Mouse (Mus musculus): ENCODE results near the gene Lif. TPM values are rescaled to one million over a fixed set of nuclear protein-coding genes. Genes with fewer than 3 reads are reported as not detected.

Lif gene
- total and polyA plus RNA-seq, 2 experiments from 2014 or later: 0.05 TPM; not detected in 1

DNA sequence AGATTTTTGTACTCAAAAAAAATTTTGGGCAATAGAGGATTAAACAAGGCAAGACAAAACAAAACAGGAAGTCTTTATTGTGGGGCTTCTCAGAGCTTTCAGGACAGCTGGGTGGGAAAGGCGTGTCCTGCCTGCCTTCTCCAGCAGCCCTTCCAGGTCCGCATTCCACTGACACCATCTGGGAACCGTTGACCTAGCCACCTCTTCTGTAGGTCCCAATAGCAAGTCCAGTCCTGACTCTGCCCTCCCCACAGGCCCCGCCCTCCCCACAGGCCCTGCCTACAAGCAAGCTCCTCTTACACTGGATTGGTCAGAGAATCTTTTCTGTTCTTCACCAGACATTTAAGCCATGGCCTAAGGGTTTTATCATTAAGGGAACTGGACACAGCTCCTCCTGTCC, 26.3 kb downstream of the Lif start:
- no peak for DNase-seq (ENCODE audit: low spot score)
- H3K27me3 ChIP-seq (ENCODE audit: insufficient read depth, low read length): no peaks in the 10 kb centered on the region
- H3K36me3 ChIP-seq (ENCODE audit: insufficient read depth, low read length): no peaks in the 10 kb centered on the region
- 48% methylated on average over 4 of the region's 4 CpGs for WGBS
- ATAC-seq (ENCODE audit: low FRiP score): no peak
- TF ChIP-seq CTCF (IDR thresholded peaks at IDR 0.05): no peak
- no peak overlapping the region for H3K9ac ChIP-seq (replicated peaks; ENCODE audit: low read length, poor library complexity, severe bottlenecking)
- no peak overlapping the region for H3K4me2 ChIP-seq (ENCODE audit: low read depth, low read length, poor library complexity, severe bottlenecking)
- no peaks in the 10 kb centered on the region for H3K9me3 ChIP-seq (ENCODE audit: low read length)
- no peak overlapping the region for H3K27ac ChIP-seq (ENCODE audit: low read depth, low read length)
- H3K4me1 ChIP-seq (ENCODE audit: insufficient read depth, low read length): no peaks in the 10 kb centered on the region
- H3K4me3 ChIP-seq (ENCODE audit: low read depth, low read length): no peak overlapping the region

GRCm38 (mm10) chr11:4289280-4289679, 31.9 kb downstream of the Lif start:
- no peak overlapping the region for H3K4me3 ChIP-seq (ENCODE audit: low read depth, low read length)
- WGBS: 68% methylated on average over 3 of the region's 3 CpGs
- H3K4me2 ChIP-seq (ENCODE audit: low read depth, low read length, poor library complexity, severe bottlenecking): no peak overlapping the region
- no peaks in the 10 kb centered on the region for H3K4me1 ChIP-seq (ENCODE audit: insufficient read depth, low read length)
- no peak for TF ChIP-seq CTCF (IDR thresholded peaks at IDR 0.05)
- DNase-seq (ENCODE audit: low spot score) (no peak), ATAC-seq (ENCODE audit: low FRiP score) (no peak)
- H3K9ac ChIP-seq (replicated peaks; ENCODE audit: low read length, poor library complexity, severe bottlenecking): no peak overlapping the region
- no peaks in the 10 kb centered on the region for H3K36me3 ChIP-seq (ENCODE audit: insufficient read depth, low read length)
- H3K27ac ChIP-seq (ENCODE audit: low read depth, low read length): no peak overlapping the region
- no peaks in the 10 kb centered on the region for H3K9me3 ChIP-seq (ENCODE audit: low read length)
- no peaks in the 10 kb centered on the region for H3K27me3 ChIP-seq (ENCODE audit: insufficient read depth, low read length)

- 68% methylated on average over 6 of the region's 6 CpGs for WGBS
Measured at GRCm38 (mm10) chr11:4291639-4292038, 34.3 kb downstream of the Lif start.

GRCm38 (mm10) chr11:4292224-4292887, 35.0 kb downstream of the Lif start:
- Histone ChIP-seq H3K4me3 (ENCODE audit: low read depth, low read length) (no peak overlapping the region), H3K27ac (ENCODE audit: low read depth, low read length) (0 out of 2 replicates have a peak overlapping the region, but pooled peaks have one; percentile 12), H3K4me1 (ENCODE audit: insufficient read depth, low read length) (no peaks in the 10 kb centered on the region), H3K9me3 (ENCODE audit: low read length) (no peaks in the 10 kb centered on the region), H3K36me3 (ENCODE audit: insufficient read depth, low read length) (no peaks in the 10 kb centered on the region), H3K4me2 (ENCODE audit: low read depth, low read length, poor library complexity, severe bottlenecking) (no peak overlapping the region), H3K9ac (replicated peaks; ENCODE audit: low read length, poor library complexity, severe bottlenecking) (no peak overlapping the region), H3K27me3 (ENCODE audit: insufficient read depth, low read length) (no peaks in the 10 kb centered on the region)
- ATAC-seq (ENCODE audit: low FRiP score) (no peak), DNase-seq (ENCODE audit: low spot score) (no peak)
- 62% methylated on average over 8 of the region's 8 CpGs for WGBS
- no peak for TF ChIP-seq CTCF (IDR thresholded peaks at IDR 0.05)

More at GRCm38 (mm10) chr11:4291639-4292038, 34.3 kb downstream of the Lif start:
- ATAC-seq (ENCODE audit: low FRiP score) (peak; percentile 69), DNase-seq (ENCODE audit: low spot score) (peak; percentile 76)
- Histone ChIP-seq H3K4me3 (ENCODE audit: low read depth, low read length) (no peak overlapping the region), H3K9ac (replicated peaks; ENCODE audit: low read length, poor library complexity, severe bottlenecking) (no peak overlapping the region), H3K27me3 (ENCODE audit: insufficient read depth, low read length) (no peaks in the 10 kb centered on the region), H3K9me3 (ENCODE audit: low read length) (no peaks in the 10 kb centered on the region), H3K4me2 (ENCODE audit: low read depth, low read length, poor library complexity, severe bottlenecking) (no peak overlapping the region), H3K4me1 (ENCODE audit: insufficient read depth, low read length) (no peaks in the 10 kb centered on the region), H3K27ac (ENCODE audit: low read depth, low read length) (no peak overlapping the region), H3K36me3 (ENCODE audit: insufficient read depth, low read length) (no peaks in the 10 kb centered on the region)
- TF ChIP-seq CTCF (IDR thresholded peaks at IDR 0.05): no peak

GRCm38 (mm10) chr11:4292888-4293247, 35.5 kb downstream of the Lif start:
- no peaks in the 10 kb centered on the region for H3K27me3 ChIP-seq (ENCODE audit: insufficient read depth, low read length)
- H3K4me1 ChIP-seq (ENCODE audit: insufficient read depth, low read length): no peaks in the 10 kb centered on the region
- H3K27ac ChIP-seq (ENCODE audit: low read depth, low read length): no peak overlapping the region
- TF ChIP-seq CTCF (IDR thresholded peaks at IDR 0.05): no peak
- H3K9me3 ChIP-seq (ENCODE audit: low read length): no peaks in the 10 kb centered on the region
- 87% methylated on average over 6 of the region's 6 CpGs for WGBS
- ATAC-seq (ENCODE audit: low FRiP score): no peak
- H3K9ac ChIP-seq (replicated peaks; ENCODE audit: low read length, poor library complexity, severe bottlenecking): no peak overlapping the region
- DNase-seq (ENCODE audit: low spot score): no peak
- no peaks in the 10 kb centered on the region for H3K36me3 ChIP-seq (ENCODE audit: insufficient read depth, low read length)
- H3K4me3 ChIP-seq (ENCODE audit: low read depth, low read length): no peak overlapping the region
- no peak overlapping the region for H3K4me2 ChIP-seq (ENCODE audit: low read depth, low read length, poor library complexity, severe bottlenecking)

GRCm38 (mm10) chr11:4293481-4293880, 36.1 kb downstream of the Lif start:
- Histone ChIP-seq H3K36me3 (ENCODE audit: insufficient read depth, low read length) (no peaks in the 10 kb centered on the region), H3K4me3 (ENCODE audit: low read depth, low read length) (no peak overlapping the region), H3K4me1 (ENCODE audit: insufficient read depth, low read length) (no peaks in the 10 kb centered on the region), H3K27ac (ENCODE audit: low read depth, low read length) (no peak overlapping the region), H3K9ac (replicated peaks; ENCODE audit: low read length, poor library complexity, severe bottlenecking) (no peak overlapping the region), H3K27me3 (ENCODE audit: insufficient read depth, low read length) (no peaks in the 10 kb centered on the region), H3K4me2 (ENCODE audit: low read depth, low read length, poor library complexity, severe bottlenecking) (no peak overlapping the region), H3K9me3 (ENCODE audit: low read length) (no peaks in the 10 kb centered on the region)
- 87% methylated on average over 4 of the region's 4 CpGs for WGBS
- ATAC-seq (ENCODE audit: low FRiP score) (no peak), DNase-seq (ENCODE audit: low spot score) (no peak)
- TF ChIP-seq CTCF (IDR thresholded peaks at IDR 0.05): no peak
